Mouse (Mus musculus) MEL (cell line): ENCODE measurements around the gene Prkcd. TPM values are rescaled to one million over a fixed set of nuclear protein-coding genes. Genes with fewer than 3 reads are reported as not detected.

Experiments used
- DNase-seq: peaks from one replicate; pipeline ENCODE4 v3.0.0; 2011; ENCODE audit warnings: low read depth, low spot score
- H3K27ac ChIP-seq: 2 replicates; pipeline ENCODE4 v1.5.1; 2012; ENCODE audit warnings: low read depth, mild to moderate bottlenecking, control low read depth, low read length, moderate library complexity; ENCODE audit not compliant: control insufficient read depth
- H3K27me3 ChIP-seq, 2 experiments: fragments of 150-350 bp in 1 of 2; sonication (generic) in 1 of 2; 2 replicates each; pipeline ENCODE4 v1.6.1; 2012; ENCODE audit warnings: low read length in 2 of 2, mild to moderate bottlenecking in 2 of 2, improper control_type of control experiment in 1 of 2, moderate library complexity in 1 of 2; ENCODE audit not compliant: insufficient read depth in 2 of 2, control insufficient read depth in 1 of 2
- H3K36me3 ChIP-seq, 2 experiments: 2 replicates each; pipeline ENCODE4 v1.6.1; 2012 to 2014; ENCODE audit warnings: low read length in 2 of 2, improper control_type of control experiment in 1 of 2, inconsistent platforms in 1 of 2, mild to moderate bottlenecking in 1 of 2; ENCODE audit not compliant: insufficient read depth in 2 of 2, control insufficient read depth in 1 of 2
- H3K4me1 ChIP-seq, 2 experiments: fragments of 150-350 bp in 1 of 2; sonication (generic) in 1 of 2; 2 replicates each; pipeline ENCODE4 v1.6.1; 2012; ENCODE audit warnings: low read length in 2 of 2, improper control_type of control experiment in 1 of 2, mild to moderate bottlenecking in 1 of 2; ENCODE audit not compliant: insufficient read depth in 2 of 2, control insufficient read depth in 1 of 2
- H3K4me3 ChIP-seq, 2 experiments: fragments of 150-350 bp in 1 of 2; sonication (generic) in 1 of 2; 2 replicates each; pipeline ENCODE4 v1.5.1; 2012; ENCODE audit warnings: low read depth in 2 of 2, low read length in 2 of 2, mild to moderate bottlenecking in 2 of 2, moderate library complexity in 2 of 2, control low read depth in 1 of 2, improper control_type of control experiment in 1 of 2; ENCODE audit not compliant: control insufficient read depth in 1 of 2, insufficient read depth in 1 of 2
- H3K79me2 ChIP-seq: 2 replicates; pipeline ENCODE4 v1.6.1; 2012; ENCODE audit warnings: mild to moderate bottlenecking, low read length, moderate library complexity; ENCODE audit not compliant: control insufficient read depth, poor library complexity, insufficient read depth
- H3K9ac ChIP-seq: 2 replicates; pipeline ENCODE4 v1.6.1; 2012; ENCODE audit warnings: low read depth, mild to moderate bottlenecking, control low read depth, low read length, moderate library complexity; ENCODE audit not compliant: control insufficient read depth, poor library complexity, severe bottlenecking
- H3K9me3 ChIP-seq: fragments of 150-350 bp; sonication (generic); replicated peaks from 2 replicates; pipeline ENCODE4 v1.6.1; 2012; ENCODE audit warnings: mild to moderate bottlenecking, low read length, improper control_type of control experiment, moderate library complexity; ENCODE audit not compliant: insufficient read depth
- BHLHE40 ChIP-seq: IDR thresholded peaks from 2 replicates; pipeline ENCODE4 v1.6.1; 2012; ENCODE audit warnings: low read depth, mild to moderate bottlenecking, inconsistent platforms, low read length, improper control_type of control experiment, borderline replicate concordance
- CHD1 ChIP-seq: IDR thresholded peaks from 2 replicates; pipeline ENCODE4 v1.6.1; 2012; ENCODE audit warnings: low read depth, mild to moderate bottlenecking, inconsistent platforms, low read length, improper control_type of control experiment
- CHD2 ChIP-seq: IDR thresholded peaks from 2 replicates; pipeline ENCODE4 v1.6.1; 2011; ENCODE audit warnings: low read length, improper control_type of control experiment
- CTCF ChIP-seq, 3 experiments: IDR thresholded peaks in 2 of 3; conservative IDR thresholded peaks in 1 of 3; 2 replicates each; pipeline ENCODE4 v1.5.1; 2011 to 2012; ENCODE audit warnings: low read length in 3 of 3, low read depth in 2 of 3, mild to moderate bottlenecking in 2 of 3, improper control_type of control experiment in 1 of 3, inconsistent platforms in 1 of 3, mixed read lengths in 1 of 3, moderate library complexity in 1 of 3; ENCODE audit not compliant: control insufficient read depth in 1 of 3, insufficient read depth in 1 of 3, poor library complexity in 1 of 3, severe bottlenecking in 1 of 3
- ELF1 ChIP-seq: IDR thresholded peaks from 2 replicates; pipeline ENCODE4 v1.6.1; 2014; ENCODE audit warnings: low read depth, mild to moderate bottlenecking, inconsistent platforms, low read length, improper control_type of control experiment, moderate library complexity
- EP300 ChIP-seq, 2 experiments: IDR thresholded peaks; 2 replicates each; pipeline ENCODE4 v1.6.1; 2011; ENCODE audit warnings: improper control_type of control experiment in 2 of 2, low read length in 2 of 2, low read depth in 1 of 2, mild to moderate bottlenecking in 1 of 2
- ETS1 ChIP-seq: IDR thresholded peaks from 2 replicates; pipeline ENCODE4 v1.6.1; 2012; ENCODE audit warnings: low read depth, mild to moderate bottlenecking, inconsistent platforms, low read length, improper control_type of control experiment, moderate library complexity
- GABPA ChIP-seq: IDR thresholded peaks from 2 replicates; pipeline ENCODE4 v1.6.1; 2012; ENCODE audit warnings: low read depth, mild to moderate bottlenecking, inconsistent platforms, low read length, improper control_type of control experiment, moderate library complexity
- GATA1 ChIP-seq: IDR thresholded peaks from 2 replicates; pipeline ENCODE4 v1.6.1; 2011; ENCODE audit warnings: low read depth, low read length, improper control_type of control experiment
- HCFC1 ChIP-seq: IDR thresholded peaks from 2 replicates; pipeline ENCODE4 v1.6.1; 2012; ENCODE audit warnings: low read depth, mild to moderate bottlenecking, inconsistent platforms, low read length, improper control_type of control experiment, moderate library complexity
- KAT2A ChIP-seq: conservative IDR thresholded peaks from 2 replicates; pipeline ENCODE4 v1.6.1; 2012; ENCODE audit warnings: low read depth, low read length, improper control_type of control experiment, inconsistent platforms
- MAX ChIP-seq: IDR thresholded peaks from 2 replicates; pipeline ENCODE4 v1.6.1; 2011; ENCODE audit warnings: low read length, improper control_type of control experiment
- MXI1 ChIP-seq: IDR thresholded peaks from 2 replicates; pipeline ENCODE4 v1.6.1; 2011; ENCODE audit warnings: mild to moderate bottlenecking, low read depth, low read length, improper control_type of control experiment
- MYB ChIP-seq: IDR thresholded peaks from 2 replicates; pipeline ENCODE4 v1.6.1; 2011; ENCODE audit warnings: mild to moderate bottlenecking, low read depth, low read length, improper control_type of control experiment
- MYC ChIP-seq: IDR thresholded peaks from 2 replicates; pipeline ENCODE4 v1.6.1; 2011; ENCODE audit warnings: low read depth, mild to moderate bottlenecking, low read length, improper control_type of control experiment, moderate library complexity
- POLR2A ChIP-seq, 2 experiments: IDR thresholded peaks; 2 replicates each; pipeline ENCODE4 v1.6.1; 2011 to 2012; ENCODE audit warnings: low read length in 2 of 2, mild to moderate bottlenecking in 2 of 2, control low read depth in 1 of 2, improper control_type of control experiment in 1 of 2, low read depth in 1 of 2, moderate library complexity in 1 of 2; ENCODE audit not compliant: control insufficient read depth in 1 of 2, insufficient read depth in 1 of 2, poor library complexity in 1 of 2
- POLR2AphosphoS2 ChIP-seq: IDR thresholded peaks from 2 replicates; pipeline ENCODE4 v1.6.1; 2011; ENCODE audit warnings: low read length, improper control_type of control experiment
- RAD21 ChIP-seq: IDR thresholded peaks from 2 replicates; pipeline ENCODE4 v1.6.1; 2011; ENCODE audit warnings: mild to moderate bottlenecking, low read depth, low read length, improper control_type of control experiment
- RCOR1 ChIP-seq: IDR thresholded peaks from 2 replicates; pipeline ENCODE4 v1.6.1; 2012; ENCODE audit warnings: low read depth, mild to moderate bottlenecking, inconsistent platforms, low read length, improper control_type of control experiment
- SIN3A ChIP-seq: IDR thresholded peaks from 2 replicates; pipeline ENCODE4 v1.6.1; 2012; ENCODE audit warnings: low read length, improper control_type of control experiment, inconsistent platforms
- SMC3 ChIP-seq: IDR thresholded peaks from 2 replicates; pipeline ENCODE4 v1.6.1; 2011; ENCODE audit warnings: low read depth, low read length, improper control_type of control experiment
- TBP ChIP-seq: IDR thresholded peaks from 2 replicates; pipeline ENCODE4 v1.8.0; 2011; ENCODE audit warnings: low read depth, low read length, improper control_type of control experiment
- TCF12 ChIP-seq: IDR thresholded peaks from 2 replicates; pipeline ENCODE4 v1.6.1; 2014; ENCODE audit warnings: low read depth, mild to moderate bottlenecking, inconsistent platforms, low read length, improper control_type of control experiment, moderate library complexity
- USF1 ChIP-seq: IDR thresholded peaks from 2 replicates; pipeline ENCODE4 v1.6.1; 2014; ENCODE audit warnings: low read depth, mild to moderate bottlenecking, inconsistent platforms, low read length, improper control_type of control experiment, moderate library complexity
- USF2 ChIP-seq, 2 experiments: IDR thresholded peaks; 2 replicates each; pipeline ENCODE4 v1.6.1; 2011 to 2012; ENCODE audit warnings: improper control_type of control experiment in 2 of 2, low read length in 2 of 2, borderline replicate concordance in 1 of 2, inconsistent platforms in 1 of 2, low read depth in 1 of 2, mild to moderate bottlenecking in 1 of 2; ENCODE audit not compliant: insufficient read depth in 1 of 2
- ZC3H11A ChIP-seq: IDR thresholded peaks from 2 replicates; pipeline ENCODE4 v1.6.1; 2012; ENCODE audit warnings: low read depth, mild to moderate bottlenecking, inconsistent platforms, low read length, improper control_type of control experiment
- ZMIZ1 ChIP-seq: IDR thresholded peaks from 2 replicates; pipeline ENCODE4 v1.6.1; 2012; ENCODE audit warnings: low read depth, mild to moderate bottlenecking, inconsistent platforms, low read length, improper control_type of control experiment, moderate library complexity
- ZNF384 ChIP-seq: IDR thresholded peaks from 2 replicates; pipeline ENCODE4 v1.6.1; 2012; ENCODE audit warnings: low read depth, mild to moderate bottlenecking, inconsistent platforms, low read length, improper control_type of control experiment
- polyA plus RNA-seq, 2 experiments: library from polyadenylated mRNA; stranded (reverse) in 1 of 2; unstranded in 1 of 2; fragments of >175 nt in 1 of 2; fragments of >200 nt in 1 of 2; gene quantifications; 2 replicates each; pipeline versions ENCODE4 v1.2.1 to v1.2.4; 2012; ENCODE audit warnings: low replicate concordance in 2 of 2, low read depth in 1 of 2; ENCODE audit not compliant: insufficient read length in 2 of 2, insufficient read depth in 1 of 2, missing spikeins in 1 of 2
- total RNA-seq: library from RNA; depleted of rRNA; stranded (reverse); fragments of 300-350 nt; gene quantifications from 2 replicates; pipeline ENCODE4 v1.2.3, GENCODE M21; 2012

Prkcd gene
- total and polyA plus RNA-seq, 3 experiments: 33.9 to 72.7 TPM; not detected in 1

DNA sequence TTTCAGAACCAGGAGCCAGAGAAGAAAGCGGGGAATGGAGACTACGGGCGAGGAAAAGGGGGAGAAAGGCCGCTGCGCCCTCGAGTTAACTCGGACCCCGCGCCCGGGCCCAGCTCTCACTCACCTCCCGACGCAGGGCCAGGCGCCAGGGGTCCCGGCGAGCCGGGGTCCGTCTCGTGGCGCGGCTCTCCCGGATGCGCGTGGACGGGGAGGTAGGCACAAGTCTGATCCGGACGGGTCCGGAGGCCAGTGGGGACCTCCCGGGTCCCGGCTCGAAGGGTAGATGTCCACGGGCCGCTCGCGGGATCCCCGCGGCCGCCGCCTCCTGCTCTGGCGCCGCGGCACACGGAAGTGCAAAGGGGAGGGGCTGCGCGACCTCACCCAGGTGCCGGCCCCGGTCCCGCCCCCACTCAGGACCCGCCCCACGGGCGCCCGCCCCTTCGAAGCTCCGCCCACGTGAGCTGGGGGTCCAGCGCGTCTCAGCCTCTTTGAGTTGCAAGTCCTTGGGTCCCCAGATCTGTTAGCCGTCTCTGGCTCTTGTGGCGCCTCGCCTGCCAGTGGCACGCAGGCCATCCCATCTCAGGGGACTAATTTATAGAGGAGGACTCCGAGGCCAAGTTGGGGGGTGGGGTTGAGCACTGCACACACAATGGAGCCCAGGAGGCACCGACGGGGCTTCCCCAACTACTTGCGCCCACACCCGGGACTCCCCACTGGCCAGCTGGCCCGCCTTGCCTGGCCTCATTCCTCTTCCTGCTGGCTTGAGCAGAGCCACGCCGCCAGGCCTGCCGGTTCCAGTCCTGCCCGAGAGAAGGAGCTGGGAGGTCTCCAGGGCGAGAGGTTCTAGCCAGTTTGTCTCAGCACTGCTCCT is at the start of gene Prkcd (continued):
- TF ChIP-seq POLR2AphosphoS2 (peak; percentile 75; the same call in 1 of the 2 replicates), RAD21 (no peak), ELF1 (peak; percentile 90), SMC3 (no peak), RCOR1 (no peak)

GRCm38 (mm10) chr14:30674947-30675346 is 48.9 kb upstream of the Prkcd start:
- DNase-seq: peak; percentile 95
- no peaks in the 10 kb centered on the region for H3K27me3 ChIP-seq
- no peaks in the 10 kb centered on the region for H3K79me2 ChIP-seq
- H3K27ac ChIP-seq: peak overlapping the region; percentile 85
- H3K36me3 ChIP-seq: peaks cover 2 to 15% of the 10 kb centered on the region in 2 experiments; a peak in 3 of 4 replicates
- no peaks in the 10 kb centered on the region for H3K9me3 ChIP-seq
- no peak for TF ChIP-seq CHD2
- TF ChIP-seq BHLHE40: no peak
- peak in 1 of 2 experiments; percentile 22; a peak in 1 of 4 replicates for TF ChIP-seq POLR2A (IDR thresholded peaks at IDR 0.05; ENCODE audit: control insufficient read depth in 1 of 2, insufficient read depth in 1 of 2, low read depth in 1 of 2, low read length in 2 of 2, poor library complexity in 1 of 2)
- TF ChIP-seq MYC: peak; percentile 92
- TF ChIP-seq GABPA: no peak
- peak; percentile 72 for TF ChIP-seq ETS1
- TF ChIP-seq GATA1: peak; percentile 80
- peak; percentile 90 for TF ChIP-seq MXI1
- TF ChIP-seq SMC3: peak; percentile 30; the same call in 1 of the 2 replicates
- peak; percentile 85 for TF ChIP-seq MAX
- TF ChIP-seq TBP: peak; percentile 38; the same call in 1 of the 2 replicates
- peak; percentile 73 to 75 for TF ChIP-seq EP300 (IDR thresholded peaks at IDR 0.05; ENCODE audit: low read depth in 1 of 2, low read length in 2 of 2)
- peak; percentile 44 for TF ChIP-seq TCF12
- TF ChIP-seq SIN3A: peak; percentile 85
- peak overlapping the region; percentile 17 to 21; a peak in 1 of 4 replicates for H3K4me3 ChIP-seq
- peak overlapping the region; percentile 64 for H3K9ac ChIP-seq
- H3K4me1 ChIP-seq: peaks cover 9 to 10% of the 10 kb centered on the region in 2 experiments

GRCm38 (mm10) chr14:30671986-30672312 is 45.9 kb upstream of the Prkcd start:
- H3K4me3 ChIP-seq: no peak overlapping the region
- H3K36me3 ChIP-seq: peaks cover 2 to 15% of the 10 kb centered on the region in 2 experiments
- H3K27ac ChIP-seq: no peak overlapping the region
- H3K9ac ChIP-seq: no peak overlapping the region
- H3K27me3 ChIP-seq: no peaks in the 10 kb centered on the region
- peaks cover 9 to 10% of the 10 kb centered on the region in 2 experiments for H3K4me1 ChIP-seq
- no peaks in the 10 kb centered on the region for H3K9me3 ChIP-seq
- no peaks in the 10 kb centered on the region for H3K79me2 ChIP-seq
- peak; percentile 90 for DNase-seq
- TF ChIP-seq POLR2A (IDR thresholded peaks at IDR 0.05; ENCODE audit: control insufficient read depth in 1 of 2, insufficient read depth in 1 of 2, low read depth in 1 of 2, low read length in 2 of 2, poor library complexity in 1 of 2): no peak
- TF ChIP-seq RAD21: peak; percentile 95
- no peak for TF ChIP-seq MYB
- TF ChIP-seq ZNF384: no peak
- TF ChIP-seq RCOR1: no peak
- no peak for TF ChIP-seq USF1
- no peak for TF ChIP-seq GATA1
- TF ChIP-seq GABPA: no peak
- no peak for TF ChIP-seq CHD1
- TF ChIP-seq BHLHE40: no peak
- no peak for TF ChIP-seq ZMIZ1
- no peak for TF ChIP-seq USF2 (IDR thresholded peaks at IDR 0.05; ENCODE audit: borderline replicate concordance in 1 of 2, insufficient read depth in 1 of 2, low read depth in 1 of 2, low read length in 2 of 2)
- peak; percentile 91 for TF ChIP-seq ZC3H11A
- TF ChIP-seq HCFC1: no peak
- TF ChIP-seq CTCF (IDR thresholded peaks at IDR 0.05 in 2 of 3, conservative IDR thresholded peaks at IDR 0.05 in 1 of 3; ENCODE audit: control insufficient read depth in 1 of 3, insufficient read depth in 1 of 3, low read depth in 2 of 3, low read length in 3 of 3, poor library complexity in 1 of 3, severe bottlenecking in 1 of 3): peak; percentile 82 to 96 (median 91)
- no peak for TF ChIP-seq ELF1
- TF ChIP-seq KAT2A: no peak
